Mouse (Mus musculus) left cerebral cortex, adult 9 months (tissue): ENCODE measurements at regions not wholly inside any gene's neighbourhood (a gene's known extent, or its start where the extent isn't known, plus 50 kb on each side); places are given as distances from the start of the nearest gene placed in this dataset.
"Not testable (repeated sequence)": the region's sequence is repeated elsewhere in the genome, so short reads cannot be mapped to it uniquely, and the experiment has no call there.

Experiments used
- DNase-seq, 2 experiments: peaks; one replicate each; pipeline ENCODE4 v3.0.0; 2022; ENCODE audit warnings: low spot score in 2 of 2

DNA sequence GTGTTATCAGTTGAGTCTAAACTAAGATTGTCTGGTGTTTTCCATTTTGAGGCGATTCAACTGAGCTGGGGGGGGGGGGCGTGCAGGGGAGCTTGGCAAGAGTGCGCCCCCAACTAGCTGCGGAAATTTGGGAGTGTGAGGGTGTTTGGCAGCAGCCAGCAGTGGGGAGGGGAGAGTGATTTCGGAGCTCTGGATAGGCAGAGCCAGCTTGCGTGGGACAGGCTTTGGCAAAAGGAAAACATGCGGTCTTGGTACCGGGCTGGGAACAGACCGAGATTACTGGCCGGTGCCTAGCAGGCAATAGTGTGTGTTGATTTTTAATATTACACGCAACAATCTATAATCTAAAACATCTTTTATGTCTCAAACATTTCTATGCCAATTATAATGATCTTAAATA lies 199.4 kb upstream of the Cdk6 start:
- DNase-seq = not testable (repeated sequence)

GRCm38 (mm10) chr5:3146544-3147295 lies 194.6 kb upstream of the Cdk6 start:
- peak in 1 of 2 experiments; percentile 25 for DNase-seq

DNA sequence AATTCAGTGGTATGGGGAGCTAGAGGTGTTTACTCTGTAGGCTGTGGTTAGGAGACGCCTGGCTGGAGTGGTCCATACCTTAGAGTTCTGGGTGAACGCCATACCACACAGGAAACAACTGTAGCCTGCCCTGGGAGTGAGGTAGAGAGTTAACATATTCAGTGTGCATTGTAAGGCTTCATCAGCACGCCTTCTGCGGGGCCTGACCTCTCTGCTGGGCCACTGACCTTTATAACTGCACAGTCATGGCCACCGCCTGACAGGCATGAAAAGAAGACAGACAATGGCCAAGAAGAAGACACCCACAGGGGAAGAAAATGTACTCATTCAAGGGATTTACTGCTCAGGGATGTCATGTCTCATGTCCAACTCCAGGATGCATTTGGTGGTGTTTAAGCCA lies 191.4 kb upstream of the Cdk6 start:
- DNase-seq = not testable (repeated sequence)

DNA sequence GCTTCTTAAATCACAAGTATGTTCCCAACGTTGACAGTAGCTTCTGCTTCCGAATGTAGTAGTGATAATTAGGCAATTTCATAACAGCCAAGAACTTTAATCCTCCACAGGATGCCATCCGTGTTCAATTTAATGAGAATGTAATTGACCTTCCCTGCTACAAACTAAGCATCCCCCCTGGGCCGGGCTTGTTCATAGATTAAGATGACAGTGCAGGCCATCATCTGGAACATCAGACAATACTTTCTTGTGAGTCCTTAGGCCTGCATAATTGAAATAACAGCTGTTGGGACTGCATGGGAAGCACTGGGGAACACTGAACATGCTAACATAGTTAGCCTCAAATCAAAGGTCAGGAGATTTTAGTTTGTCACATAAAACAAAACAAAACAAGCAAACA lies 190.5 kb upstream of the Cdk6 start:
- not testable (repeated sequence) for DNase-seq

DNA sequence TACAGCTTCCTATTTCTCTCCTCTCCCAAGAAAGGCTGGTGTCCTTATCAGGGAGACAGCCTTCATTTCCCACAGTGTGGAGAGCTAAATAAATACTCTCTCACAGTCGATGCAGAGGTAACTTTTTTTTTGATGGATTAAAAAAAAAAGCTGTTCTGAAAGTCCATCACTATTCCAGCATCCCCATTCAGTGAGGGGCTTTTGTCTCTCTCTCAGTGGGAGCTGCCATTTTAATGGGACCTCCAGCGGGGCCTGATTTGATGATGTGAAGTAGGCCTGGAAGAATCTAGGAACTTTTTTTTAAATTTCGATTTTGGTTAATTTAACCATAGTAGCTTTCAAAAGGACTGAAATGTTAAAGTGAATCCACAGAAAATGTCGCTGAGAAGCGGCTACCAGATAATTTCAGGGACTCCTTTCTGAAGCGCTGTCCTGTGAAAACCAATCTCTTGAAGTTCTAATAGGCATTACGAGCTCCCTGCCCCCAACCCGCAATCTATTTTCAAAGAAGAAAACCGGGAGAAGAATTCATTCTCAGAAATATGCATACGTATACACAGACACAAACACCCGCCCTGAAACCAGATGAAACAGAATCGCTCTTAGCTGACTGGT lies 189.6 kb upstream of the Cdk6 start:
- DNase-seq = not testable (repeated sequence)

DNA sequence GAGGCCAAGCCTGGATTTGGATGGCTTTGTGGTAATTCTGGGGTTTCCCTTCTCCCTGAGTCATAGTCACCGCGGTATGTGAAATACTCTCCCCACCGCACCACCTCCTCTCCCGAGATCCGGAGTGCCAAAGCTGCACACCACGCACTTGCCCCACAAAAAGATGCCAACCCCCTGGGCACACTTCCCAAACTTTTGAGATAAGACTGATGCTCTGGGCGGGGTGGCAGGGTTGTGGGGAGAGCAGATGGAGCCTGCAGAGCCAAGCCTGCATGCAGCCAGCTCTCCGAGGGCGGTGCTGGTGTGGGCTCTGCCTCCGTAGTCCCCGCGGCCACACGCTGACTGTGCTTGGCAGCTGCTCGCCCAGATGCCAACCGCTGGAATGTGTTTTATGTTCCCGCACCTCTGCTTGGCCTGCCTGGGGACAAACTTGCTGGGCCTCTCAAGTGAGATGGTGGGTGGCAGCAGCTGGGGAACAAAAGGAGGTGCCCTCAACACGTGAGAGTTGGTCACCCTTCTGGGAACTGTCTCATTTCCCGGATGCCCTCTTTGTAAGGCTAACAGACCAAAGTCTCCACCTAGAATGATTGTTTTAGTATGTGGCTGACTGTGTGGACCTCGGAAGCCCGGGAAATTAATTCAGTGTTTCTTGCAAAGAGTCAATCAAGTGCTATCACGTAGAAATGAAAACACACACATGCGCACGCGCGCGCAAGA lies 189.0 kb upstream of the Cdk6 start:
- peak; percentile 42 to 86 for DNase-seq

GRCm38 (mm10) chr5:3165511-3165910 lies 175.8 kb upstream of the Cdk6 start:
- DNase-seq = not testable (repeated sequence)

GRCm38 (mm10) chr5:3166496-3166895 lies 174.8 kb upstream of the Cdk6 start:
- not testable (repeated sequence) for DNase-seq

- not testable (repeated sequence) for DNase-seq
Observed at GRCm38 (mm10) chr5:3193592-3193991, 147.7 kb upstream of the Cdk6 start.

DNA sequence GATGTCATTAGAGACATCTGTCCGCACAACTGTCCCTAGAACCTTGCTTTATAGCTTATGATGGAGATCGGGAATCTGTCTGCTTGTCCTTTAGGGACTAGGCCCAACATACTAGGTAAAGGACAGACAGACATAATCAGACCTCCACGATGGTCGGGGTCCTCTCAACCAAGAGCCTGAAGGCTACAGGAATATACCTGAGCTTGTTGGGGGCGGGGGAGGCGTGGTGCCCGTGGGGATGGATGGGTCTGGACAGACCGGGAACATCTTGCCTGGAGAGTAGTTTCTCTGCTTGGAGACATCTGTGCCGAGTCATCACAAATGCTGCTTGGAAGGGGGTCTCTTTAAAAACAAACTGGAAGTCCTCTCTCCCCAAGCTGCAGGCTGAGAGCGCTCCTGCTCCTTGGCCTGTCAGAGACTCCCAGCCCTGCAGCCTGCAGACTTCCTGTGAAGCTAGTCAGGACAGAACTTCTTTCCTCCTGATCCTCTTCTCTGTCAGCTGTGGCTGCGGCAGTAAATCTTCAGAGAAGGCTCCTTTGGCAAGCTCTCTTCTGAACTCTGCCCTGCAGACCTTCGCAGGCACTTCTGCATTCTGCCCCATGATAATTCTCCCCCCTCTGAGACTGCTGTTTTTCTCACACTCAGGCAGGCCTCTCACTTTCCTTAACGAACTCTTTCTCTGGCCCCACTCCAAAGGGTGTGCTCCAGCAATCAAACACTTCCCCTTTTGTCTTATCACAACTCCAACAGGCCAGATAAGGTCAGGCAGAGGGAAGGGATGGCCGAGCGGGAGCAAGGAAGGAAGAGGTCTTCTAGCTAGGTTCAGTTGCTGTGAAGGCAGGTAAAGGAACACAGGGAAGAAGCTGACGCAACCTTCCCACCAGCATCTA lies 143.1 kb upstream of the Cdk6 start:
- peak in 1 of 2 experiments; percentile 17 for DNase-seq

DNA sequence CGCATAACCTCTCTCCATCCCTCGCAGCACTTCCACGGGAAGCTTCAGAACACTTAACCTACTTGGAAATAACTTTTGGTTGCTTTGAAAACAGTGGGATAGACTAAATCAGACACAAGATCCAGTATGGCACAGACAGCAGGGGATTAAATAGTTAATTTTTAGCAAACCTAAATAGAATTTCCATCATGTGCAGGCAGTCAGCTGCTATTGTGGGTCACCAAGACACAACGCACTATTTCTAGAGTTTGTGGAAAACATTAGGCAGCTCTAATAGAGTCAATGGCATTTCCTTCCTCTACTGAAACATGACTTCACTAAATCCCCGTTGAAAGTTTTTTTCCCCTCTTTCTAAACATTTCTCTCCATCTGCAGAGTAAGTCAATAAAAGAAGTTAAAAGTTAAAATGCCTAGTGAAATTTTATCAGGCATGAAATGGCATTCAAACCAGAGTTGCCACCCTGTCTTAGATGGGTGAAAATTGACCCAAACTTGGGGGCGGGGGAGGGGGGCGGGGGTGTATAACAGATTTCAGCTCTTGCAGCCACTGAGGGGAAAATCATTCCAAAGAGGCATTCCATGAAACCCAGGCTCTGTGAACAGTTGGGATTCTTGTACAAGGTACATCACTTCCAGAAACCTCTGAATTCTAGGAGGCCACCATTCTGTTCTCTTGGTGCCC lies 142.3 kb upstream of the Cdk6 start:
- DNase-seq = not testable (repeated sequence)

GRCm38 (mm10) chr5:3206160-3206559 lies 135.1 kb upstream of the Cdk6 start:
- not testable (repeated sequence) for DNase-seq

DNA sequence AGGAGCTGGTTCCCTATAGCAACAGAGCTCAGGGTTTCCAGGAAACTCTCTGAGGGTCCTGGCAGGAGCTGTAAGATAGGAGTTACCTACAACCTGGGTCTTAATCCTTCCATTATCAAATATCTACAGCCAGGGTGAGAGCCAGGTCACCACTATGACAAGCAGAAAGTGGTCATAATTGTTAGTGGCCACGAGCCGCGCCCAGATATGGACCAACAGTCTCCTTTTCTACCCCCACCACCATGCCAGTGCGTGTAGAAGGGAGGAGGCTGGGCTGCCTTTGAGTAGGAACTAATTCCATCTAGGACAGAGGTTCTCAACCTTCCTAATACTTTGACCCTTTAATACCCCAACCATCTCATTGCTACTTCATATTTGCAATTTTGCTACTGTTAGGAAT lies 133.0 kb upstream of the Cdk6 start:
- DNase-seq = not testable (repeated sequence)

DNA sequence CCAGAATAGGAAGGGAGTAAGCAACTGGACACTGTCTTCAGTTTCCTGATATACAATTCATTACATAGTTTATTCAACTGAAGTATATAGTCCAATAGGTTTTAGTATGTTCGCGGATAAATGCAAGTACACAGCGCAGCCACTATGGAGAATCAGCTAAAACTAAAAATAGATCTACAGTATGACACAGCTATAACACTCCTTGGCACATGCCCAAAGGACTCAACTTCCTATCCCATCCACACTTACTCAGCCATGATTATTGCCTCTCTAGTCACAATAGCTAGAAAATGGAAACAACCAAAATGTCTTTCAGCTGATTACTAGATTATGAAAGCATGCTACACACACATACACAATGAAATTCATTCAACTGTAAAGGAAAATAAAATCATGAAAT lies 130.0 kb upstream of the Cdk6 start:
- no peak for DNase-seq

GRCm38 (mm10) chr5:3216053-3216452 lies 125.2 kb upstream of the Cdk6 start:
- DNase-seq = no peak

DNA sequence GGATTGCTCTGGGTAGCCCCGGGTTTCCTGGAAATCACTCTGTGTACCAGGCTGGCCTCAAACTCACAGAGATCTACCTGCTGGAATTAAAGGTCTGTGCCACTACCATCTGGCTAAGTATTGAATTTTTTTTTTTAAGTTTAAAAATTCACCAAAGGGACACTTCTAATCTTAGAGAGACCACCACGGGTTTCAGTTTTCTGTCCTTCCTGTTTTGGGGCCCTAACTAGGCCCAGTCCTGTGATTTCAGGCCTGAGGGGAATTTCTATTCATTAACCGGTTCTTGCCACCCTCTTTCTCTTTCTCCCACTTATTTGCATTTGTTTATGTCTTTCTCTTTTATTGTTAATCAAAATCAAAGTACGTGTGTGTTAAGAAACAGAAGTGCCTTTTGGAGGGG lies 122.1 kb upstream of the Cdk6 start:
- DNase-seq = no peak

- no peak for DNase-seq
Observed at GRCm38 (mm10) chr5:3219770-3220169, 121.5 kb upstream of the Cdk6 start.

GRCm38 (mm10) chr5:3223819-3224218 lies 117.5 kb upstream of the Cdk6 start:
- DNase-seq = not testable (repeated sequence)

DNA sequence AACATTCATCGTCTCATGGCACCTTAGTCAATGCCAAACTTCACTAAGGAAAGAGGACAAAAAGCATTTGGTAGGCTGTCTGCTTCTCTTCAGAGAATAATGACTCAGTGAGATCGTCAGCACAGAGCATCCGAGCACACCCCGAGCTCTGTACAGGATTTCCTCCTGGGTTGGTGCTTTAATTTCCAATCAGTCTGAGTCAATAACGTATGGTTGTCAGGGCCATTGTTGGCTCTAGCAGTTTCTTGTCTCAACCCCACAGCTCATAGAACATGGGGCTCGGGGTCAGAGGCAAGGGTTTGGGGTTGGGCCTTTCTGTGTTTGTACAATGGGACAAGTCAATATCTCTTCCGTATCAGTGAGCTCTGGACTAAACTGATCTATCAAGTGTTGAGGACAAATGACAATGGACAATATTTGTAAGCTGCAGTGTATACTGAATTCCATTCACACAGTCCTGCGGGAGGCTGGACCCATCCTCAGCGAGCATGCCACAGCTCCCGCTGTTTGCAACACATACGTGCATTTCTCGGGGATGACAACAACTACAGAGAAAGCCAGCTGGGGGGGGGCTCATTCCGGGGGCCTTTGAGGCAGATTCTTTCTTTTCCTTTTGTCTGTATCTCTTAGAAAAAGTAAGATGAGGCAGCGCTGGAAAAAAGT lies 116.8 kb upstream of the Cdk6 start:
- DNase-seq = not testable (repeated sequence)

GRCm38 (mm10) chr5:3225358-3225757 lies 115.9 kb upstream of the Cdk6 start:
- DNase-seq = not testable (repeated sequence)
